Mouse (Mus musculus) erythroblast, embryonic 14.5 days (primary cell): ENCODE measurements around the gene Rabgap1l.

Experiments used
- GATA1 ChIP-seq: IDR thresholded peaks from 2 replicates; pipeline ENCODE4 v1.6.1; 2012; ENCODE audit warnings: low read length, inconsistent platforms, mixed read lengths
- TAL1 ChIP-seq: IDR thresholded peaks from 3 replicates; pipeline ENCODE4 v1.6.1; 2012; ENCODE audit warnings: low read length, inconsistent platforms, mixed read lengths

DNA sequence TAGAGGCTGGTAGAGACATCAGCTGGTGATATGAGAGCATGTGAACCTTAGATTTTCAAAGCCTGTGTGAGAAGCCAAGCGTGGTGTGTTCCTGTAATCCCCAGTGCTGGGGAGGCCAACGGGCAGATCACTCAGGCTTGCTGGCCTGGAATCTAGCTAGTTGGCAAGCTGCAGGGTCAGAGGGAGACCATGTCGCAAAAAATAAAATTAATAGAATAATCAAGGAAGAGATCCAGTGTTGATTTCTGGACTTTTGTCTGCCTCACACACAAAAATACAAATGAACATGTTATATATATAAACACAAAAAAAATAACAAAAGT is 196.1 kb downstream of the Rabgap1l start:
- TF ChIP-seq GATA1 (no peak), TAL1 (no peak)
